Mouse (Mus musculus) layer of hippocampus, adult 9-10 months (tissue): ENCODE measurements around the gene Pkhd1.
A peak's percentile ranks its signal among the peaks of the same experiment; 100 is the strongest.
"Not testable (repeated sequence)": the region's sequence is repeated elsewhere in the genome, so short reads cannot be mapped to it uniquely, and the experiment has no call there.

Experiments used
- DNase-seq: peaks from one replicate; pipeline ENCODE4 v3.0.0; 2022; ENCODE audit warnings: low spot score

Pkhd1 gene

DNA sequence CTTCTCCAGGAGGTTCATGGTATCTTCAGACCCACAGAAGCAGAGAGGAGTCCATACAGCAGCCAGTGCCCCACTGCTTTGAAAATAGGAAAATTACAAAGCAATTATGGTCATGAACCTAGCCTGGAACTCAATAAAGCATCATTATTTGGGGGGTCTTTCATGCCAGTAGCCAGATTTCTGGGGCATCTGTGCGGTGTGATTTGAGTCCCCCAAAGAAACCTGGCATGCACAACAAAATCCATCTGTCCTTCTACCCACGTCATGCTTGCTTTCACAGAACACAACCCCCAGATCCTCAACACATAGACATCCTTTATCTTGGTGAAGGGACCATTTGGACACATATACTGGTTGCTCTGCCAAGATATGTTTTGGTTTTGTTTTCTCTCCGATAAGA lies 316.2 kb downstream of the Pkhd1 start:
- DNase-seq, result peak; percentile 37

DNA sequence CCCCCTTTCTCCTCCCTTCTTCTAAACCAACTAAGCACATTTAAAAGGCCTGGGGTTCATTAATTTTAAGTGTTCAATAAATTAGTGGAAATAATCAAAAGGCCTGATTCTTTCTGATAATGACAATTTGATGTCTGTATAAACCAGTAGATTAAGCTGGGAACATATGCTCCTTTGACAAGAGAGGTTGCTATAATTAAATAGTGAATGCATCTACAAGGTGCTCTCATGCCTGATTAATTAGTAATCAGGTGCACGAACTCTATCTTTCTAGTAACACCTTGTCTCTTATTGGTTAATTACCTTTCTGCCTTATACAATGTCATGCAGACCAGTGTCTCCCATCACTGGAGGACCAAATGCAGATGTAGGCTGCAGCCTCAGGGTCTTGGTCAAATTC lies 329.2 kb downstream of the Pkhd1 start:
- no peak for DNase-seq

DNA sequence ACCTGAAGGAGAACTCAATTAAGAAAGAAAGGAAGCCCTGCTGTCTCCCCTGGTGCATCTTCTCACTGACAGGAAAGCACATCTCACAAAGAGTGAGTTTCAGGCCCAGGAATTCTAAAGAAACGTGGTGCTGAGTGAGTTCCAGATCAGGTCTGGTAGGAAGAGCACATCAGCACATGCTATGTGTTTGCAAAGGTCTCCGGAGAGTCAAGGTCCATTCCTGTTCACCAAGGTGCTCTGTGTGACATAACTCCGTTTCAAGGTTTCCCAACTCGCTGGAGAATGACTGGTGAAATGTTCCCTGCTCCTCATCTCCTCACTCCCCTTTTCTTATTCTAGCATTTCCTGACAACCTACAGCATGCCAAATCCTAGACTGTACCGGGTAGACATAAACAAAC lies 357.5 kb downstream of the Pkhd1 start:
- no peak for DNase-seq

DNA sequence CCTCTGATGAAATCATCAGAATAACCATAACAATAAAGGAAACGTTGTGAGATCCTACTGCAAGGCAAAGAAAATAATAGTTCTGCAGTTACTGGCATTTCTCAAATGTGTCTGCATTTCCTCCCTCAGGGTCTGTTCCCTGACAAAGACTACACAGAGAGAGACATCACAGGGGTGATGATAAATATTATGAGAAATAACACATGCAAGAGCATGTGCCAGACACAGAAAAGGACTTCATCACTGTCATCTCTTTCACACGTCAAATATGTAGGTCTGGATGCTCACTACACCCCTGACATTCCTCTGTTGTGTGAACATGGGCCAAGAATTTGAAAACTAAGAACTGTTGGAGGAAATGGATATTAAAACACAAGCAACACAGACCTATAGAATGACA lies 369.7 kb downstream of the Pkhd1 start:
- DNase-seq, result no peak

DNA sequence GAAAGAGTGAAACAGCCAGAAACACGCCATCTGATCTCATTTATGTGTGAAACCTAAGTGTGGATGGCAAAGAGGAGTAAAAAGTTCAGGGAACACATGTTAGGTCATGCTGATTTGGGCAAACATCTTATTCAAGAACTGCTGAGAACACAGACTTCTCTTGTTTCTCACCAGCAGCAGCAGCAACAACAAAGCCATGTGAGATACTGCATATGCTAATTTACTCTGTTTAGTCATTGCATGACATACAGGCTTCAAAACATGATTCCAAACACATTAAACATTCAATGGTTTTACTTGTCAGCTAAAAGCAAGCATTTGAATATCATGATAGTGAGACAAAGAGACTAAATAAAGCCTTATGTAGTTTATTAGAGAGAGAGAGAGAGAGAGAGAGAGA lies 401.2 kb downstream of the Pkhd1 start:
- no peak for DNase-seq

DNA sequence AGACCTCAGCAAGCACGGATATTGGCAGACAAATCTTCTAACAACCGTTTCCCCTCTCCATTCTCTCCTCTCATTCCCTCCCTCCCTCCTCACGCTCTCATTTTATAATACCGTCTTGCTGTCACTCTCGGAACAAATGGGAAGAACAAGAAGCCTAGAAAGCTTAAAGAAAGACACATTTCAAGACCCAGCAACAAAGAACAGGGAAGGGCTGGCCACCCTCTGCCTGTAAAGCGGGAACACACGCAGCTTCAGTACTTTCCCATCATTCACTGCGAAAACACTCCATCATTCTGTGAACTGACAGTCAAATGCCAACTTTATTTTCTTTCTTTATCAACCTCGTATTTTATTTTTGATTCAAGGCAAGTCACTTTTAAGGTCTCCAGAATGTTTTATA lies 427.4 kb downstream of the Pkhd1 start:
- DNase-seq, result no peak

DNA sequence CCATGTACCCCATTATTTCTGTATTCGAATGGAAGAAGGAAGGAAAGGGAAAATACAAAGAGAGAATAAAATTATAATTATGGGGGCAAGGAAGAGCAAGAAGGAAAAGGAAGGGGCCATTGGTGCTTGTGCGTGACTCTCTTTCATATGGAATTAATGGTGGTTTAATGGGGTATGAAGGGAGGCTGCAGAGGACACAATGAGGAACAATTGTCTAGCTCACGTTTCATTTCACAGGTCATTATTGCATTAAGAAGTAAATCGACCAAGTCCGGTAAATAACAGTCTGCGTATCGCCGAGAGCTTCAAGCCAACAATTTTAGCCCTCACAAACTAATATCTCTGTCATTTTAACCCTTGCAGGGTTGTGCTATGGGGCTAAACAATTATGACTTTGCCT lies 437.7 kb downstream of the Pkhd1 start:
- no peak for DNase-seq

DNA sequence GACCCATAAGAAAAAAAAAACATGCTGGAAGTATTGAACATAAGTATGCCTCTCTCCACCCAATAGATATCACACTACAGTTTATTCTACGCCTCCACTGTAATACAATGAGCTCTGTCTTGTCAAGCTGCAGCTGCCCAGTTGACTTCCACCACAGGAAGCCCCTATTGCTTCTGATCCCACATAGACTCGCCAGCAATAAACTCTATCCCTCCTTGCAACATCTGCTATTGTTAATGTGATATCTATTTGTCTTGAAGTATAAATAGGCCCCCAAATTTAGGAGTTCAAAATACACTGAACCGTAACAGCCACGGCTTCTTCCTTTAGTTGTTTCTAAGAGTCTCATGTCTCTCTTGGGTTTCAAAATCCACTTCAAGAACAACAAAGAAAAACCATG lies 446.7 kb downstream of the Pkhd1 start:
- no peak for DNase-seq

DNA sequence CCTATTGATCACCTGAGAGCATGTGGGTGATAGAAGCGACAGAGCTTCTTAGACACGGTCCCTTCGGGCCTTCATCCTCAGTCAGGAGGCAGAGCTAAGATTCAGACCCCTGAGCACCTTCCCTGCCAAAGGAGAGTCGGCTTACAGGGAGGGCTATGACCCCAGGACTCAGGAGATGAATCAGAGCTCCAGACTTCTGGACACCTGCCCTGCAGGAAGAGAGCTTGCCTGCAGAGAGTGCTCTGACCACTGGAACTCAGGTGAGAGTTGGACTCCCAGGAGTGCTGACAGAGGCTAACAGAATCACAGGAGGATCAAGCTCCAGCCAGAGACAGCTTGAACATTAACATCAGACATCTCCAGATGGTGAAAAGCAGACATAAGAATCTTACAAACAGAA lies 467.2 kb downstream of the Pkhd1 start:
- not testable (repeated sequence) for DNase-seq

DNA sequence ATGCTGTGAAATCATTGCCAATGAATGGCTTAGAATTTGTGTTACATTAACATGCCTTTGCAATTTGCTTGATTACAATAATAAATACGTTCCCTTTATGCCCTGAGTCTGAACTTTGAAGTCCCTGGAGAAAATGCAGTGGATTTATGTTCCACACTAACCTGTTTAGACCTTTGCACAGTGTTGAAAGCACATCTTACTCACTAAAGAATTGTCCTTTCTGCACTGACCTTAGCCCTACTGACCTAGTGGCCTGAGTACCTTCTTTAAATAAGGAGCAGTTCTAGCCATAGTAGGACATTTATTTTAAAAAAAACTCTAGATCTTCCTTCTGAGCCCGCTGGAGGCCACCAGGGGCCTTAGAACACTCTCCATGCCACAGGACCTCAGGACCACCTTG lies 467.8 kb downstream of the Pkhd1 start:
- DNase-seq, result no peak

DNA sequence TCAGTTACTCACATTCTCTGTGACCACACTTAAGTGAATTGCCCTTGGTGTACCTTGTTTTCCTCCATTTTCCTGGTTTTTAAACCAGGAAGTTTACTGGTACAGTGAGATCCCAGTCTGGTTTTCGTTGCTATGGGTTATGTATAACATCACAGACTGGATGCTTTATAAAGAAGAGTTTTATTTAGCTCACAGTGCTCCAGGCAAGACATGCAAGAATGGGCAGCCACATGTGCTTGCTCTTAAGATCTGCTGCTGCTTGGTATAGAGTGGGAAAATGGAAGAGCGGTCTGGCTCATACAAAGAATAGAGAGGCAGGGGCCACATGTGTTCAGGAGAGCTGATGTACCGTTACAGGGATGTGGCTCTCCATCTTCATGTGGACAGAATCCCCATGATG lies 481.7 kb downstream of the Pkhd1 start:
- no peak for DNase-seq

DNA sequence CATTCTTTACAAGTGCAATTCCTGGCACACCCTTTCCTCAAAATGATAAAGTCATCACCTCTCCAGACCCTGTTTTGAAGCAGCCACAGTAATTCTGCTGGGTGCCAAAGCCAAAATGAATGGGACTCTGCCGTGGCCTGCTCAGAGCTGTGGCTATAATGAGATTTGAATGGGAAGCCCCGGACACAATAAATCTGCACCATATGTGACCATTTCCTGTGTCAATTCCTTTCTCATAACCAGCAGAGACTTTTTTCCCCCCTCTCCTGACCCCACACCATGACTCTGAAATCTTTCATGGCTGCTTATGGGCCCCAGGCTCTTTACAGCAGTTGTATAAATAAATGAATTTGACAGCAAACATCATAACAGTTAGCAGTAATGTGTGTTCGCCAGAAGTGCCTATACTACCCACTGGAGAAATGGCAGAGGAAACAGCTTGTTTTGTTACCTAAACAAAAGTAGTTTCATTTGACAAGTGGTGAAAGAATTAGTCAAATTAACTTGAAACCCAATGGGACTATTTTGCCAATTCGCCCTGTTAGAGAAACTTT lies 482.7 kb downstream of the Pkhd1 start:
- no peak for DNase-seq

DNA sequence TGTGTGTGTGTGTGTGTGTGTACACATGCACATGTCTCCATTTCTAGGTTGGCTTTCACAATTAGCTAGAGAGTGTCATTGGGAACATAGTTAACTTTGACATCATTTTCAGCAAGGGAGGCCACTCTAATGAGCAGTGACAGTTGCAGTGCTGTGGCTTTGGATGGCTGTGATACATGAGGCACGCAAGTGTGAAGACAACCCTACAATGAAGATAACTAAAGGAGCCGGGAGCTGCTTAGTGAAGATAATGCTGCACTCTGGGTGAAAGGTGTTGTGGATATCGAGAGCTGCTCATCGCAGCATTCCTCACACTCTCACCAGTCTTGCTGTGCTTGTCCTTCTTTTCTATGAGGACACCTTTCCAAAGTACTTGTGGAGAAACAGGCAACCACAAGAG lies 484.2 kb downstream of the Pkhd1 start:
- no peak for DNase-seq

DNA sequence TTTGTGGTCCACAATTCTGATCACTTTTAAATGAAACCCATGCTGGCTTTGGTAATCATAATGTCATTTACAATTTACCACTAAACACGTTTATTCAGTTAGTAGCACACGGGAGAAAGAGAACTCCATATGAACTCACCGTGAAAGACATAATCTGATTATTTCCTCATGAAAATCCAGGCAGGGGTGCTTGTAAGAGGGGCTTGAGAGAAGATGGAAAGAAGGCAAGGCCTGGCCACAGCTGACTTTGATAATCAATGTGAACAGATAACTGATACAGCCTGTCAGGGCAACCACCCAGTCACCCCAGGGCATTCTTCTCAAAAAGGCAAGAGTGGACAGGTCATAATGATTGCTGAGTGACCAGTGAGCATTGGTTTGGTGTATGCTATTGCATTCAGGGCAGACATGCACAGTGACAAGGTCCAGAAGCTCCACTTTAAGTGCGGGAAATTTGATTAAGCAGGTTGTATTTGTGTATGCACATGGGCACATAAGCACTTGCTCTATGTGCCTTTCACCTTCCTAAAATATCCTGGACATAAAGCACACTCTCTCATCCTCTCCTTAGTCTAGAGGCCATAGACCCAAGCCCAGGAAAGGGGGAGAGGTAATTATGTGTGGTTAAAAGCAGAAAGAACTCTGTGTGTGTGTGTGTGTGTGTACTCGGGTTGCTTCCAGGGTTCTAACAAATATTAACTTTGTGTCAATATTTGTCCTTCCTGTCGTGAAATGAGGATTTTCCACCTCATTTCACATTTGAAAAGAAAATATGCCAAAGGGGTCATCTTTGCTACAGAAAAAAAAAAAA lies 485.9 kb downstream of the Pkhd1 start:
- no peak for DNase-seq

DNA sequence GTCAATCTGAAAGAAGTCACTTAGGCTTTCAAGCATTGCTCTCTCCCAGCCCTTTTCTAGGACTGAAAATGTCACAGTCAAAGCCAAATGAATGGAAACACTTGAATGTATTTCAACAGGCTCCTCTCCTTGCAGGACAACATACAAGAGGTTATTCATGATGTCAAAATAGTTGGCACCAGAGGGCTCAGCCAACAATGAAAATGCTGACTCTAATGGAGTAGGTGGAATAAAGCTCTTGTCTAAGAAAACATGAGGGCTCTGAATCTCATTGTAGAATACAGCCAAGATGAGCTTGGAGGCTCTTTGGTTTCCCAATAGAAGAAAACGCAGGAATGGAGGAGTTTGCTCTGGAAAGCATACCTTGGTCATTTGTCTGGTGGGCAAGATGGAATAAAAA lies 500.5 kb downstream of the Pkhd1 start:
- DNase-seq, result no peak

DNA sequence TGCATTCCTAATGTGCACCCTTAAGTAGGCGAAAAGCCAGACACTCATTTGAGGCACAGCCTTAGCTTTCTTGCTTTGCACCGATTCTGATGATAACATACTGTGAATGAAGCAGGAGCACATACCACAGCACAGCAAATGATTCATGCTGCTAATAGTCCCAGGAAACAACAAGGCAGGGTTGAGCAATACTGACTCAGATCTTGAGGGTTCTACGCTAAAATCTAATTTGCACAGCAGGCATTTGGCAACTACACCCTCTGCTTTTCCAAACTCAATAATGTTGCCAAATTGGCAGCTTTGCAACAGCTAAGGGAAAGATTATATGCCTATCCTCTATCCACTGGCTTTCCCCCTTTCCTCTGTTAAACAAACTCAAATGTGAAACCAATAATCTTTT lies 548.1 kb downstream of the Pkhd1 start:
- DNase-seq, result peak; percentile 55

DNA sequence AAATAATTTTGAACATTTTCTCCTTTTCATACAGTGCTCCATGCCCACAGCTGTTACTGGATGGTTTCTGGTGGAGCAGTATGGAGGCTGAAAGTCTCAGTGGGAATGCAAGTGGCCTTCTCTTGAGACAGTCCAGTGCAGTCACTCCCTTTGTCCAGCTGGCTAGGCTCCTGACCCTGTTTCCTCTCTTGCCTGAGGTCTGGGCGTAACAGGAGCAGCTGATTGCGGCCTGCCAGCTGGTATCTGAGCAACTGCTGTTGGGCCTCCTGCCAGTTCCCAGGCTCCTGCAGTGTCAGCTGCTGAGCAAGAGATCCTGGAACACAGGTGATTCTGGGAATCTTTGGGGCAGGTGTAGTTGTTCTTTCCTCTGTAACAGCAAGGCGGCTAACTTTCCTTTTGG lies 559.6 kb downstream of the Pkhd1 start:
- no peak for DNase-seq

DNA sequence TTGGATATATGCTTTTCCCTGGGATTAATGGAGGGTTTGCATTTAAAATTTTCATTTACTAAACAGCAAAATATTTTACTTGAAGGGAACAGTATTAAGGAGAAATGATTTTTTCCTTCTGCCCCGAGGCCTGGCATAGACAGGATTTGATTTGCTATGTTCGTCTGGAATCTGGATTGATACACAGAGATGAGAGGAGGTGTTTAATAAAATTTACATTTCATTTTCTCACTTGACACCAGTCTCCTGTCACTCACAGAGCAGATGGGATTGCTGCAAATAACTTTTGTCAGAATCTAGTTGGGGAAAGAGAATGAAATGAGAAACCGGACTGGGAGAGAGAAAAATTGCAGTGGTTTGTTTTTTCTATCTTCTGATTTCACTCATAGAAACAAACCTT lies 578.5 kb downstream of the Pkhd1 start:
- DNase-seq, result peak; percentile 4

DNA sequence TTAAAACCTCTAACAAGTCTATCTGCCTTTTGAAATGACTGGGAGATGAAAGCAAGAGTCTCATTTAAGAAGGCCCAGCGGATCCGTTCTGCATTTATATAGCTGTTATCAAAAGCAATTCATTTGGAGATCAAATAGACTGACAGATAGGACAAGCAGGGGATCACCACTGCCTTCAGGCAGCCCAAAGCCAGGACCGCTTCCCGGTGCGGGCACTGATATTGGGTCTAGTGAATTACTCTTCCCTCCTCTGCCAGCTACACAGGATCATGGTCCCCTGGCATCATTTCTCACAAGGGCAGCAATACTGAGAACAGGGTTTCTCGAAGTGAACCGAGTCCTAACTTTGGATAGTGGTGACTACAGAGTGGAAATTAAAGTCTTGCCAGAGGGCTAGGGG lies 582.6 kb downstream of the Pkhd1 start:
- DNase-seq, result no peak

DNA sequence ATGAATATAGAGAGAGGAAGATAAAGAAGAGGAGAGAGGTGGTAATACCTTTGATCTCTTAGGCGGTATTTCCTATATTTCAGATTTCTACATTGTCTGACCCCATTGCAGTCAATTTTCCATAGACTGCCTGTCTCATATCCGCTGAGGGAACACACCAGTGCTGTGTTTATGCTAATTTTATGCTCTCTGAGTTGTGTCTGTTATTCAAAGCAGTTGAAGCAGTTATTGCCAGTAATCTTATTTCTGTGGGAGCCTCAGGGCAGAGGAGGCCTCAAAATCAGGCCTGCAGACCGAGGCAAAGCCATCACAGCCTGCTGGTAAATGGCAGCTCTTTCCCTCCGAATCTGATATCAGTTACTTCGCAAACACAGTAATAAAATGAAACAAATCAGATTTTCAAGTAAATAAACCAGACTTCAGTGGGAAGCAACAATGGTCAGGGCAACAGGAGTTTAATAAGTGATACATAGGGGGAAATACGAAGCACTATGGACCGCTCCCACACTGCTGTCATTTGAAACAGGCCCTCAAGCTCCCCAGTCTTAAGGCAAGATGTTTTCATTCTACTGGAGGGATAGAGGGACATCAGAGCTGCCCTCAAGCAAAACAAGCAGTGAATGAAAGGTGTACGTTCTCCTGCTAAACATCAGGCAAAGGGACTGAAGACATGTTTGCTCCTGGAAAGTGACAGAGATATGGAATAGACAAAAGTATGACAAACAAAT lies 599.5 kb downstream of the Pkhd1 start:
- no peak for DNase-seq

DNA sequence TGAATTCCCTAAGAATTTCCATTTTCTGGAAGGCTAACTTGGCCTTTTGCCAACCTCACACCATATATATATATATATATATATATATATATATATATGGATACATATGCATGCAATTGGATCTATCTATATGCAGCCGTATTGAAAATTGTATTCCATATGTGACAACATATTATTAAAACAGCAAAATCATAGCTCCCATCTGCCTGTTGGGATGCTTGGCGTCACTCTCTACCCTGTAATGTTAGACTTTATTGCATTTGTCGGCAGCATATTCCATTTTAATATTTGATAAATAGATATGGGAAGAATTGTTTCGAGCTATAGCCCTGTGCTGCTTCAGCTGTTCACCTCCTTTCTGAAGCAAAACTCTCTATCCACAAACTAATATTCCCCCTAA lies 600.2 kb downstream of the Pkhd1 start:
- no peak for DNase-seq
